Mouse (Mus musculus) megakaryocyte, embryonic 14.5 days (primary cell): Measurements from ENCODE around the gene Nkx1-2.

Source experiments
- FLI1 ChIP-seq: IDR thresholded peaks from 2 replicates; pipeline ENCODE4 v1.6.1; 2012; ENCODE audit warnings: low read length, inconsistent platforms, mixed read lengths
- GATA1 ChIP-seq: IDR thresholded peaks from 3 replicates; pipeline ENCODE4 v1.6.1; 2012; ENCODE audit warnings: mixed read lengths, low read length, inconsistent platforms, borderline replicate concordance

DNA sequence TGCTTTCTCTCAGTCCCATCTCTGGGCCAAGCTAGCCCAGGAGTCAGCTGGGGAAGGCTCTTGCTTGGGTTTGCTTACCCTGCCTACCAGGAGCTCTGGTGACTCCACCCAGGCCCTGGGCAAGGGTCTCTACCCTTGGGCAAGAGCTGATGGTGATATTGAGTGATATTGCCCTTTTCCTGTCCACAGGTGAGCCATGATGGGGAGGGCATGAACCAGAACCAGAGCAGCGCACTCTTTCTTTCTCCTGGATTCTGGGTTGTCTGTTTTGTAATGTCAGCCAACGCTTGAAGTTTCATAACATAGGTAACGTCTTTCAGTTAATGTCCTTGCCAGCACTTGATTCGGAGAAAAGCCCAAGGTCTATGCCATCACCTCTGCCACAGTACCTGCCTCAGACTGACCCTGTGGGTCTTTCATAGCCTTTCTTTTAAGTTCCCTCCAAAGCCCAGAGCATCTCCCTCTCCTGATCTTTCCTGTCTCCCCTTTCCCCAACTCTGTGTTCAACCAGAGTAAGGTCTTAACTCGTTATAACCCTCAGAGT is 17.7 kb upstream of the Nkx1-2 start:
- TF ChIP-seq GATA1 (no peak), FLI1 (no peak)
